Mouse (Mus musculus): ENCODE measurements at regions not wholly inside any gene's neighbourhood (a gene's known extent, or its start where the extent isn't known, plus 50 kb on each side); places are given as distances from the start of the nearest gene placed in this dataset.
"Not testable (repeated sequence)": the region's sequence is repeated elsewhere in the genome, so short reads cannot be mapped to it uniquely, and the experiment has no call there.

- DNase-seq (ENCODE audit: low read depth, low spot score), result no peak
Observed at GRCm38 (mm10) chr3:133664914-133665313, 120.0 kb upstream of the Tet2 start.

- no peak for DNase-seq (ENCODE audit: low read depth, low spot score)
Observed at GRCm38 (mm10) chr3:133665425-133666317, 120.7 kb upstream of the Tet2 start.

- no peak for DNase-seq (ENCODE audit: low read depth, low spot score)
Observed at GRCm38 (mm10) chr3:133672742-133673447, 128.0 kb upstream of the Tet2 start.

GRCm38 (mm10) chr3:133677892-133678291 lies 133.0 kb upstream of the Tet2 start:
- no peak for DNase-seq (ENCODE audit: low read depth, low spot score)

GRCm38 (mm10) chr3:133679891-133680290 lies 135.0 kb upstream of the Tet2 start:
- DNase-seq (ENCODE audit: low read depth, low spot score), result no peak

- no peak for DNase-seq (ENCODE audit: low read depth, low spot score)
Observed at GRCm38 (mm10) chr3:133680343-133680742, 135.4 kb upstream of the Tet2 start.

- DNase-seq (ENCODE audit: low read depth, low spot score), result no peak
Observed at GRCm38 (mm10) chr3:133680805-133681204, 135.9 kb upstream of the Tet2 start.

GRCm38 (mm10) chr3:133684196-133684743 lies 139.3 kb upstream of the Tet2 start:
- no peak for DNase-seq (ENCODE audit: low read depth, low spot score)

- no peak for DNase-seq (ENCODE audit: low read depth, low spot score)
Observed at GRCm38 (mm10) chr3:133684747-133685146, 139.8 kb upstream of the Tet2 start.

- DNase-seq (ENCODE audit: low read depth, low spot score), result no peak
Observed at GRCm38 (mm10) chr3:133685393-133685792, 140.5 kb upstream of the Tet2 start.

GRCm38 (mm10) chr3:133694057-133694456 lies 149.1 kb upstream of the Tet2 start:
- no peak for DNase-seq (ENCODE audit: low read depth, low spot score)

GRCm38 (mm10) chr3:133696122-133696521 lies 151.2 kb upstream of the Tet2 start:
- no peak for DNase-seq (ENCODE audit: low read depth, low spot score)

GRCm38 (mm10) chr3:133704849-133705248 lies 159.9 kb upstream of the Tet2 start:
- not testable (repeated sequence) for DNase-seq (ENCODE audit: low read depth, low spot score)

- no peak for DNase-seq (ENCODE audit: low read depth, low spot score)
Observed at GRCm38 (mm10) chr3:133711518-133711917, 166.6 kb upstream of the Tet2 start.

- DNase-seq (ENCODE audit: low read depth, low spot score), result no peak
Observed at GRCm38 (mm10) chr3:133722550-133723290, 177.8 kb upstream of the Tet2 start.

GRCm38 (mm10) chr3:133726831-133727230 lies 181.9 kb upstream of the Tet2 start:
- DNase-seq (ENCODE audit: low read depth, low spot score), result no peak

- no peak for DNase-seq (ENCODE audit: low read depth, low spot score)
Observed at GRCm38 (mm10) chr3:133735603-133736002, 190.7 kb upstream of the Tet2 start.

GRCm38 (mm10) chr3:133738936-133739335 lies 194.0 kb upstream of the Tet2 start:
- DNase-seq (ENCODE audit: low read depth, low spot score), result no peak

GRCm38 (mm10) chr3:133744552-133745118 lies 199.7 kb upstream of the Tet2 start:
- DNase-seq (ENCODE audit: low read depth, low spot score), result no peak

GRCm38 (mm10) chr3:133748756-133749737 lies 204.1 kb upstream of the Tet2 start:
- DNase-seq (ENCODE audit: low read depth, low spot score), result no peak
